Mouse (Mus musculus) testis, adult 2 months (tissue): ENCODE measurements at regions not wholly inside any gene's neighbourhood (a gene's known extent, or its start where the extent isn't known, plus 50 kb on each side); places are given as distances from the start of the nearest gene placed in this dataset.

Experiments used
- H3K27ac ChIP-seq: fragments of 200-500 bp; 2 replicates; pipeline ENCODE4 v1.5.1; 2012; ENCODE audit warnings: low read depth, low read length; ENCODE audit not compliant: control insufficient read depth, insufficient read depth
- H3K27me3 ChIP-seq: fragments of 200-500 bp; 2 replicates; pipeline ENCODE4 v1.6.1; 2012; ENCODE audit warnings: mild to moderate bottlenecking, low read length, moderate library complexity; ENCODE audit not compliant: control insufficient read depth, insufficient read depth
- H3K36me3 ChIP-seq: fragments of 200-500 bp; 2 replicates; pipeline ENCODE4 v1.6.1; 2012; ENCODE audit warnings: mild to moderate bottlenecking, low read length; ENCODE audit not compliant: control insufficient read depth, insufficient read depth
- H3K4me1 ChIP-seq: fragments of 200-500 bp; 2 replicates; pipeline ENCODE4 v1.6.1; 2012; ENCODE audit warnings: low read length; ENCODE audit not compliant: control insufficient read depth, insufficient read depth
- H3K4me3 ChIP-seq: fragments of 200-500 bp; 2 replicates; pipeline ENCODE4 v1.5.1; 2012; ENCODE audit warnings: low read depth, mild to moderate bottlenecking, low read length, moderate library complexity, mixed read lengths; ENCODE audit not compliant: control insufficient read depth
- CTCF ChIP-seq: fragments of 200-500 bp; IDR thresholded peaks from 2 replicates; pipeline ENCODE4 v1.5.1; 2012; ENCODE audit warnings: low read depth, mild to moderate bottlenecking, inconsistent platforms, low read length, moderate library complexity; ENCODE audit not compliant: control insufficient read depth, insufficient read depth, insufficient replicate concordance
- POLR2A ChIP-seq: fragments of 200-500 bp; IDR thresholded peaks from 2 replicates; pipeline ENCODE4 v1.6.1; 2012; ENCODE audit warnings: low read depth, mild to moderate bottlenecking, inconsistent platforms, low read length, moderate library complexity; ENCODE audit not compliant: control insufficient read depth

GRCm38 (mm10) chr15:61544074-61544473 is 621.3 kb upstream of the A1bg start:
- H3K27me3 ChIP-seq = no peaks in the 10 kb centered on the region
- H3K4me1 ChIP-seq = no peaks in the 10 kb centered on the region
- no peak for TF ChIP-seq POLR2A
- no peak for TF ChIP-seq CTCF
- no peaks in the 10 kb centered on the region for H3K36me3 ChIP-seq
- H3K27ac ChIP-seq = no peak overlapping the region
- H3K4me3 ChIP-seq = no peak overlapping the region

GRCm38 (mm10) chr15:61541643-61542042 is 618.8 kb upstream of the A1bg start:
- no peaks in the 10 kb centered on the region for H3K36me3 ChIP-seq
- TF ChIP-seq CTCF (no peak), POLR2A (no peak)
- H3K4me3 ChIP-seq = no peak overlapping the region
- H3K27me3 ChIP-seq = no peaks in the 10 kb centered on the region
- no peak overlapping the region for H3K27ac ChIP-seq
- no peaks in the 10 kb centered on the region for H3K4me1 ChIP-seq

- Histone ChIP-seq H3K27ac (no peak overlapping the region), H3K4me3 (no peak overlapping the region), H3K36me3 (no peaks in the 10 kb centered on the region), H3K27me3 (no peaks in the 10 kb centered on the region), H3K4me1 (no peaks in the 10 kb centered on the region)
- TF ChIP-seq POLR2A = no peak
- TF ChIP-seq CTCF = no peak
Measured at GRCm38 (mm10) chr15:61540753-61541421, 618.1 kb upstream of the A1bg start.

GRCm38 (mm10) chr15:61538930-61539329 is 616.1 kb upstream of the A1bg start:
- Histone ChIP-seq H3K27ac (no peak overlapping the region), H3K4me1 (no peaks in the 10 kb centered on the region), H3K27me3 (no peaks in the 10 kb centered on the region), H3K36me3 (no peaks in the 10 kb centered on the region), H3K4me3 (no peak overlapping the region)
- TF ChIP-seq POLR2A (no peak), CTCF (no peak)

- Histone ChIP-seq H3K36me3 (no peaks in the 10 kb centered on the region), H3K4me3 (no peak overlapping the region), H3K27me3 (no peaks in the 10 kb centered on the region), H3K27ac (no peak overlapping the region), H3K4me1 (no peaks in the 10 kb centered on the region)
- TF ChIP-seq POLR2A = no peak
- TF ChIP-seq CTCF = no peak
Measured at GRCm38 (mm10) chr15:61538169-61538755, 615.5 kb upstream of the A1bg start.

- no peaks in the 10 kb centered on the region for H3K36me3 ChIP-seq
- H3K4me3 ChIP-seq = no peak overlapping the region
- H3K4me1 ChIP-seq = no peaks in the 10 kb centered on the region
- H3K27me3 ChIP-seq = no peaks in the 10 kb centered on the region
- H3K27ac ChIP-seq = no peak overlapping the region
- no peak for TF ChIP-seq POLR2A
- TF ChIP-seq CTCF = no peak
Measured at GRCm38 (mm10) chr15:61536332-61536716, 613.5 kb upstream of the A1bg start.

- Histone ChIP-seq H3K27ac (no peak overlapping the region), H3K36me3 (no peaks in the 10 kb centered on the region), H3K4me3 (no peak overlapping the region), H3K27me3 (no peaks in the 10 kb centered on the region), H3K4me1 (no peaks in the 10 kb centered on the region)
- TF ChIP-seq POLR2A = no peak
- TF ChIP-seq CTCF = no peak
Measured at GRCm38 (mm10) chr15:61535644-61536331, 613.0 kb upstream of the A1bg start.

- TF ChIP-seq POLR2A = no peak
- TF ChIP-seq CTCF = no peak
- H3K36me3 ChIP-seq = no peaks in the 10 kb centered on the region
- no peak overlapping the region for H3K4me3 ChIP-seq
- no peaks in the 10 kb centered on the region for H3K4me1 ChIP-seq
- no peaks in the 10 kb centered on the region for H3K27me3 ChIP-seq
- H3K27ac ChIP-seq = no peak overlapping the region
Measured at GRCm38 (mm10) chr15:61535180-61535579, 612.4 kb upstream of the A1bg start.
